Mouse (Mus musculus): ENCODE measurements at regions not wholly inside any gene's neighbourhood (a gene's known extent, or its start where the extent isn't known, plus 50 kb on each side); places are given as distances from the start of the nearest gene placed in this dataset.

- no peak for DNase-seq
- intact Hi-C loops (cut with DNase I), result no loop called here
These were observed 191.5 kb downstream of the Shq1 start for GRCm38 (mm10) chr6:100479455-100479854.

GRCm38 (mm10) chr6:100476550-100477366 lies 189.5 kb upstream of the Rybp start:
- intact Hi-C loops (cut with DNase I), result no loop called here
- no peak for DNase-seq

GRCm38 (mm10) chr6:100475341-100475955 lies 188.2 kb upstream of the Rybp start:
- no peak for DNase-seq
- intact Hi-C loops (cut with DNase I), result no loop called here

- intact Hi-C loops (cut with DNase I), result no loop called here
These were observed 187.0 kb upstream of the Rybp start for GRCm38 (mm10) chr6:100474326-100474725.

GRCm38 (mm10) chr6:100470071-100470470 lies 182.8 kb upstream of the Rybp start:
- intact Hi-C loops (cut with DNase I), result no loop called here
- no peak for DNase-seq

More at GRCm38 (mm10) chr6:100474326-100474725, 187.0 kb upstream of the Rybp start:
- no peak for DNase-seq

GRCm38 (mm10) chr6:100462757-100463156 lies 175.5 kb upstream of the Rybp start:
- intact Hi-C loops (cut with DNase I), result no loop called here
- DNase-seq, result no peak

- no peak for DNase-seq
- intact Hi-C loops (cut with DNase I), result no loop called here
These were observed 166.1 kb upstream of the Rybp start for GRCm38 (mm10) chr6:100453401-100453800.

- no peak for DNase-seq
- intact Hi-C loops (cut with DNase I), result no loop called here
These were observed 165.1 kb upstream of the Rybp start for GRCm38 (mm10) chr6:100452097-100453002.

- no peak for DNase-seq
- intact Hi-C loops (cut with DNase I), result no loop called here
These were observed 162.8 kb upstream of the Rybp start for GRCm38 (mm10) chr6:100450108-100450507.

- no peak for DNase-seq
- intact Hi-C loops (cut with DNase I), result no loop called here
These were observed 161.8 kb upstream of the Rybp start for GRCm38 (mm10) chr6:100449087-100449486.

GRCm38 (mm10) chr6:100447211-100447610 lies 159.9 kb upstream of the Rybp start:
- intact Hi-C loops (cut with DNase I), result no loop called here
- DNase-seq, result no peak

- intact Hi-C loops (cut with DNase I), result no loop called here
- DNase-seq, result no peak
These were observed 159.5 kb upstream of the Rybp start for GRCm38 (mm10) chr6:100446804-100447203.

GRCm38 (mm10) chr6:100439071-100439737 lies 151.9 kb upstream of the Rybp start:
- intact Hi-C loops (cut with DNase I), result no loop called here
- no peak for DNase-seq

- DNase-seq, result no peak
- intact Hi-C loops (cut with DNase I), result no loop called here
These were observed 151.3 kb upstream of the Rybp start for GRCm38 (mm10) chr6:100438511-100438991.

- intact Hi-C loops (cut with DNase I), result no loop called here
- DNase-seq, result no peak
These were observed 150.7 kb upstream of the Rybp start for GRCm38 (mm10) chr6:100437980-100438379.

GRCm38 (mm10) chr6:100436507-100436906 lies 149.2 kb upstream of the Rybp start:
- no peak for DNase-seq
- intact Hi-C loops (cut with DNase I), result no loop called here

- intact Hi-C loops (cut with DNase I), result no loop called here
- DNase-seq, result no peak
These were observed 147.9 kb upstream of the Rybp start for GRCm38 (mm10) chr6:100435222-100435621.

GRCm38 (mm10) chr6:100433534-100433867 lies 146.2 kb upstream of the Rybp start:
- no peak for DNase-seq
- intact Hi-C loops (cut with DNase I), result no loop called here

- DNase-seq, result no peak
These were observed 145.6 kb upstream of the Rybp start for GRCm38 (mm10) chr6:100432688-100433533.

GRCm38 (mm10) chr6:100430286-100430685 lies 143.0 kb upstream of the Rybp start:
- no peak for DNase-seq
- intact Hi-C loops (cut with DNase I), result no loop called here

More at GRCm38 (mm10) chr6:100432688-100433533, 145.6 kb upstream of the Rybp start:
- intact Hi-C loops (cut with DNase I), result no loop called here
